Mouse (Mus musculus) left cerebral cortex, adult 11 months (tissue): ENCODE measurements around the gene Gm43191.
A peak's percentile ranks its signal among the peaks of the same experiment; 100 is the strongest.
"Not testable (repeated sequence)": the region's sequence is repeated elsewhere in the genome, so short reads cannot be mapped to it uniquely, and the experiment has no call there.

Experiments
- DNase-seq: peaks from one replicate; pipeline ENCODE4 v3.0.0; 2022; ENCODE audit warnings: low spot score

Gene Gm43191

DNA sequence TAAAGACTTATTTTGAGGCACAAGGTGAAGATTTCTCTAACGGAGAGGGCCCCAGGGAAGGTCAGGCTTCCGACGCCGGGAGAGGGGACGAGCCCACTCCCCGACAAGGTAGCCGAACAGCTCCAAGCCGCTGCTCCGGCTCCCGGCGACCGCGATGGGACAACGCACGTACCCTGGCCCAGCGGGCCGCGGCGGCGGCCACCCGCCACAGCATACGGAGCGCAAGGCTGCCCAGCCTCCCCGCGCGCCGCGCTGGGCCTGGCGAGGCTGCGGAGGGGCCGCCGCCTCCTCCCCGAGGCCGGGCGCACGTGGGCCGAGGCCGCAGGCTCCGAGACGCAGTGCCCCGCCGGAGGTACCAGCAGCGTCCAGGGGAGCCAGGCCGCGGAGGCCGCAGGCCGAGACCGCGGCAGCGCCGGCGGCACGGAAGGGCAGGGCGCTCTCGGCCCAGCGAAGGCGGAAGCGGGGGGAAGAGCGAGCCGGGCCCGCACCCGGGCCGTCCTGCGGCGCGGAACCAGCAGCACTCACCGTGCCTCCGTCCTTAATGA, 19.1 kb downstream of the Gm43191 start:
- DNase-seq = peak; percentile 12

GRCm38 (mm10) chr3:116661288-116661869, 19.7 kb downstream of the Gm43191 start:
- no peak for DNase-seq

DNA sequence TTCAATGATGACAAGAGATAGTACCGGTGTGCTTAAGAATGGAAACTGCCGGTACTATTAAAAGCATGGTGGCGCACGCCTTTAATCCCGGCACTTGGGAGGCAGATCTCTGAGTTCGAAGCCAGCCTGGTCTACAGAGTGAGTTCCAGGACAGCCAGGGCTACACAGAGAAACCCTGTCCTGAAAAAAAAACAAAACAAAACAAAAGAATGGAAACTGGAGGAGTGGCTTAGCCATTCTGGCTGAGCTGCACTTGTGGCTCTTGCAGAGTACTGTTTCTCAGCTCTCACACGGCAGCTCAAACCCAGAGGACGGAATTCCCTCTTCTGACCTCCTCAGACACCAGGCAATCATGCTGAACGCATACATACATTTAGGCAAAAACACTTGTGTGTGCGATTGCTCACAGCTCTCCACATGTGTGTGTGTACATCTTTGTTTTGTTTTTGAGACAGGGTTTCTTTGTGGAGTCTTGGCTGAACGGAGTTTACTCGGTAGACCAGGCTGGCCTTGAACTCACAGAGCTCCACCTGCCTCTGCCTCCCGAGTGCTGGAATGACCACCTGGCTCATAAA, 21.1 kb downstream of the Gm43191 start:
- no peak for DNase-seq

DNA sequence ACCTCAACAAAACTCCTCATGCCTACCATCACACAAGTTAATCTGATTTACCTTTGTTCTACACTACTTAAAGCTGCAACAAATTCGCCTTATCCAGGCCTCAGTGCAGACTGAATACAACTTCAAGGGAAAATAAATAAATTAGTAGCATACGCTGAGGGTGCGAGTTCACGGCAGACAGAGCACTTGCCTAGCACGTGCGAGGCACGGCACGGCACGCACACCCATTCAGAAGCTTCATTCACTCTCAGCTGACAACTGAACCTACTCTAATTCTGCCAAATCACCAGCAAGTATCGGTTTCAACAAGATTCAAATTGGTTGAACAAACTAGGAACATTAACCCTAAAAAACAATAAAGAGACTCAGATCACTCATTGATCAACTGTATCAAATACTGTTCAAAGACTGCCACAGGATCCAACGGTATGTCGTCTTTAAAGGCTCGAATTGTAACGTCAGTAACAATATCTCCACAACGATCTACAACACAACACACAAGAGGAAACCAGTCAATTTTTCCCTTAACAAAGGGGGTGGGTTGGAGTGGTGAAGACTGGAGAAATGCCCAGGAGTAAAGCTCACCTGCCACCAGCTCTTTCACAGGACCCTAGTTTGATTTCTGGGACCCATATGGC, 22.0 kb downstream of the Gm43191 start:
- DNase-seq = no peak

DNA sequence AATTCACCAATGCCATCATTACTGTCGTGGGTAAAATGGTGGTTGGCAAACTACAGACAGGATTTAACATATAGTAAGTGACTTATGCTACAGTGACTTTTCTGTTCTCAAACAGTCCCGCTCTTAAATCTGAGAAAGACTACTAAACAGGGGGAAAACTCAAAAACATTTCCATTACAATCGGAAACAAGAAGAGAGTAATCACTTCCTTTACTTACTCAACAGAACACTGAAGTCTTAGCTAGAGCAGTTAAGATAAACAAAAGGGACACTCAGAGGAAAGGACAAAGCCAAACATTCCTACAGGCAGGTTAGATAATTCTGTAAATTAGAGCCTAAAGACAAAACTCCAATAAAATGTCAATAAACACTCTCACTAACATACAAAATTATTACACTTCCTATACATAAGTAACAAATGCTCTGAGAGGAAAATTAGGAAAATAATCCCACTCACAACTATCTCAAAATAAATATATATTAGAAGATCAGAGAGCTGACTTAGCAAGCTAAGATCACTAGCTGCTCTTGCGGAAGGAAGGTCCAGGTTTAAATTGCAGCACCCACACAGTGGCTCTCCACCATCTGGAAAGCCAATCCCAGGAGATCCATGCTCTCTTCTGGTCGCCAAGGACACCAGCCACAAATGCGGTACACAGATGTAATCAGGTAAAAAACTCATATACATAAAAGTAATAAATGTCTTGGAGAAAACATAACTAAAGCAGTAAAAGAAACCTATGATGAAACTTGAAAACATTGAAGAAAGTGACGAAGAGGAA, 24.7 kb downstream of the Gm43191 start:
- no peak for DNase-seq

GRCm38 (mm10) chr3:116654051-116654450, 27.0 kb downstream of the Gm43191 start:
- DNase-seq = not testable (repeated sequence)

GRCm38 (mm10) chr3:116653278-116653945, 27.6 kb downstream of the Gm43191 start:
- DNase-seq = no peak

DNA sequence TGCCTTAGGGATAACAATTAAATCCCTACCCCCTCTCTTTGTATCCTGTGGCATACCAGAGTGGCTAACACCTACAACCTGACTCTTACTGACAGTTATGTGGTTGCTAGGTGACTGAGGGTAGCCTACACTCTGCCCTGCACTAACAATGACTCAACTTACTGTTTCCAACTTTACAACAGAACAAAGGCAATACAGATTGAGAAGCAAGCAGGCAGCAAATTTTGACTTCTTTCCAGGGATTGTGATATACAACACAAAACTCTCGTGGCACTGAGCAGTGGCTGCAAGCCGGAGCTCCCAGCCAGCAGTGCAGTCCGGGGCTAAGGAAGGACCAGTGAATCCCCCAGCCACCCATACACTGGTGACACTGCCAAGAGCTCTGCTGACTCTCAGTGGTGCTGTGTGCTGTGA, 29.0 kb downstream of the Gm43191 start:
- peak; percentile 24 for DNase-seq

GRCm38 (mm10) chr3:116650698-116651097, 30.4 kb downstream of the Gm43191 start:
- peak; percentile 11 for DNase-seq

DNA sequence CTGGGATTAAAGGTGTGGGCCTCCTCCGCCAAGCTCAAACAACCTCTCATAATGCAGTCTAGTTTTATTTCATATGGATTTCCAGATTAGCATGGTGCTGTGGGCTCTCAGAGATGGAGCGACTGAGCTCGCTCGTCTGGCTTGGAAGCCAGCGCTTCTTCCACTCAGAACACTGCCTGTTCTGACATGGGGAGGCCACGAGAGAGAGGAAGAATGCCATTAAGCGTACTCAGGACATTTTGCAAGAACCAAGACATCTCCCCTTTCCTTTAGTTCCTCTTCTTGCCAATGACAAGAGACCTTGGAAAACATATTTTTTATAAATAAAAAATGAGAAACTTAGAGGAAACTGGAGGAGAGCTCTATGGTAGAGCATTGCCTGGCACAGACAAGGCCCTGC, 32.3 kb downstream of the Gm43191 start:
- no peak for DNase-seq

GRCm38 (mm10) chr3:116646387-116646786, 34.7 kb downstream of the Gm43191 start:
- no peak for DNase-seq

- DNase-seq = no peak
These were observed 38.7 kb downstream of the Gm43191 start for GRCm38 (mm10) chr3:116642373-116642772.

GRCm38 (mm10) chr3:116641811-116642371, 39.2 kb downstream of the Gm43191 start:
- no peak for DNase-seq

- DNase-seq = no peak
These were observed 41.0 kb downstream of the Gm43191 start for GRCm38 (mm10) chr3:116640024-116640423.

DNA sequence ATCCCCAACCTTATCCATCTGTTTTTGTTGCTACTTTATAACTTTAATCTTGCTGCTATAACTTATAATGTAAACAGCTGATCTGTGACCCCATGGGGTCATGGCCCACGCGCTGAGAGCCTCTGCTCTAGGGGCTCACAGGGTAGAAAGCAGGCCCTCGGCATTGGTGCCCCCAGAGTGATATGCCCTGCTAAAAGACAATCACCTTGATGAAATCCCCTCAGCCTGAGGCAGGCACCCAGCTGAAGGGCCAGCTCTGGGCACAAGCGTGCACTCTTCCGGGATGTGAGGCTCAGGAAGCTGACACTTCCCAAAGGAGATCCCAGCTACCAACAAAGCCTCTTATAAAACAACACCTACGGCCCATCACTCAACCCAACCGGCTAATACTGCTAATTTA, 42.5 kb downstream of the Gm43191 start:
- no peak for DNase-seq

- no peak for DNase-seq
These were observed 43.2 kb downstream of the Gm43191 start for GRCm38 (mm10) chr3:116637693-116638476.

- DNase-seq = no peak
These were observed 45.3 kb downstream of the Gm43191 start for GRCm38 (mm10) chr3:116635799-116636198.

DNA sequence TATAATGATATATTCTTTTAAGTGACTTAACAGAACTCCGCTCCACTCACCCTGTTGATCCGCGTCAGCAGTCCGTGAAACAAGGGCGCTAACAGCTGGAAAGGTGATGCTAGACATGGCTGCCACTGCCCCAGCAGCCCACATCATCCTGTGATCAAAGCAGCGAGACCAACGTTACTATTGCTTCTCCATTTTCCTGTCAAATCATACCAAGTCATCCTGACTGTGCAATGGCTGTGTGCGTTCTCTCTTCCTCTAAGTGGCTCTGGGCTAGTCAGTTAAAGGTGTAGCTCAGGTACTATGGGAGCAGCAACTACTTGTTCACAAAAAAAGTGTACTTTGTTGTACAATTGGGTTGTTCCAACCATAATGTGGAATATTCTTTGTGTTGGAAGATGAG, 46.2 kb downstream of the Gm43191 start:
- DNase-seq = no peak

DNA sequence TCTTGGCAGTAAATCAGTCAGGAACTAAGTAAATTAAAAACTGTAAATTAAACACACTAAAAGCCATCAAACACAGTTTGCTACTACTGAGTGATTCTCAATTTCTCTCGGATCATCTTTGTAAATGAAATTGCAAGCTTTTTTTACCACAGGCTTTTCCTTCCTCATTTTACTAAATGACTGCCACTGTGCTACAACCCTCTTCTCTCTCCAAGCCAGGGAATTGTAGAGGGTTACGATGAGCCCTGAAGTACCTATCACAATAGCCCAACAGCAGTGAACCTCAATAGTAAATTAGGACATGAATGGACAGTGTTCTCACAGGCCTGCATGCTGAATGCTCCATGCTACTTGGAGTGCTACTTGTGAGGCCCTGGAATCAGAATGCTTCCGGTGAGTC, 47.0 kb downstream of the Gm43191 start:
- DNase-seq = no peak

DNA sequence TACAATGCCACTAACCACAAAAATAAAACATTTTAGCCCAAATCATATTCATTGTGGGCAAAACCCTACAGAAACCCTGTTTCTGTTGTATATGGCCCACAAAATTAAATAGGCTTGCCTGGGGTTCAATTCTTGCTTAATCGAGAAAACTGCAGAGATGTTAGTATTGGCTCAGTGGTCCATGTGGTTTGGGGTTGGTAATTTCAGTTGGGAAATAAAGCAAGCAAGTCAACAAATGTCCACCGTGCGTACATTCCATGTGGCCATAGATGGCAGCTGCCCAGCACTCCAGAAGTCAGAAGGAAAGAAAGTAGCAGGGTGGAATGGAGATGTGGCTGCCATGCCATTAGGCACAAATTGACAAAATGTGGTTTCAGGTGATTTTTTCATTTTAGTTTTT, 48.1 kb downstream of the Gm43191 start:
- DNase-seq = no peak

GRCm38 (mm10) chr3:116631459-116631858, 49.6 kb downstream of the Gm43191 start:
- no peak for DNase-seq
